Mouse (Mus musculus) cerebellum, adult 11-12 months (tissue): Measurements from ENCODE around the gene Hist4h4.
"Not testable (repeated sequence)": the region's sequence is repeated elsewhere in the genome, so short reads cannot be mapped to it uniquely, and the experiment has no call there.

Source experiments
- DNase-seq: peaks from one replicate; pipeline ENCODE4 v3.0.0; 2022

The Hist4h4 gene

GRCm38 (mm10) chr6:136813117-136813516 lies 8.9 kb upstream of the Hist4h4 start:
- DNase-seq: no peak

GRCm38 (mm10) chr6:136811196-136811595 lies 7.0 kb upstream of the Hist4h4 start:
- DNase-seq: no peak

GRCm38 (mm10) chr6:136809673-136810072 lies 5.5 kb upstream of the Hist4h4 start:
- no peak for DNase-seq

GRCm38 (mm10) chr6:136809077-136809476 lies 4.9 kb upstream of the Hist4h4 start:
- DNase-seq: no peak

- DNase-seq: no peak
Measured at GRCm38 (mm10) chr6:136808631-136809046, 4.4 kb upstream of the Hist4h4 start.

GRCm38 (mm10) chr6:136808014-136808417 lies 3.8 kb upstream of the Hist4h4 start, which contains the start of gene H2afj:
H2afj (plus strand) TSS chr6:136808244.
- peak; percentile 97 for DNase-seq

- peak; percentile 45 for DNase-seq
Measured at GRCm38 (mm10) chr6:136807395-136808013, 3.3 kb upstream of the Hist4h4 start.

- DNase-seq: no peak
Measured at GRCm38 (mm10) chr6:136806819-136807218, 2.6 kb upstream of the Hist4h4 start.

GRCm38 (mm10) chr6:136805409-136805775 lies 1.2 kb upstream of the Hist4h4 start:
- DNase-seq: no peak

- DNase-seq: no peak
Measured at GRCm38 (mm10) chr6:136804705-136805408, 642 bp upstream of the Hist4h4 start.

- no peak for DNase-seq
Measured at GRCm38 (mm10) chr6:136803093-136803738, 999 bp downstream of the Hist4h4 start.

- no peak for DNase-seq
Measured at GRCm38 (mm10) chr6:136801274-136801673, 2.9 kb downstream of the Hist4h4 start.

- no peak for DNase-seq
Measured at GRCm38 (mm10) chr6:136800710-136801109, 3.5 kb downstream of the Hist4h4 start.

GRCm38 (mm10) chr6:136797874-136798693 lies 6.1 kb downstream of the Hist4h4 start:
- DNase-seq: not testable (repeated sequence)

GRCm38 (mm10) chr6:136795850-136796249 lies 8.4 kb downstream of the Hist4h4 start:
- no peak for DNase-seq

- no peak for DNase-seq
Measured at GRCm38 (mm10) chr6:136795110-136795509, 9.1 kb downstream of the Hist4h4 start.

GRCm38 (mm10) chr6:136793831-136794525 lies 10.2 kb downstream of the Hist4h4 start:
- DNase-seq: no peak

GRCm38 (mm10) chr6:136792884-136793758 lies 11.1 kb downstream of the Hist4h4 start:
- DNase-seq: no peak

GRCm38 (mm10) chr6:136789391-136789971 lies 14.7 kb downstream of the Hist4h4 start:
- DNase-seq: no peak

- no peak for DNase-seq
Measured at GRCm38 (mm10) chr6:136782761-136783160, 21.5 kb downstream of the Hist4h4 start.

GRCm38 (mm10) chr6:136782146-136782545 lies 22.1 kb downstream of the Hist4h4 start:
- no peak for DNase-seq
